Mouse (Mus musculus): ENCODE results near the gene Hivep2.

DNA sequence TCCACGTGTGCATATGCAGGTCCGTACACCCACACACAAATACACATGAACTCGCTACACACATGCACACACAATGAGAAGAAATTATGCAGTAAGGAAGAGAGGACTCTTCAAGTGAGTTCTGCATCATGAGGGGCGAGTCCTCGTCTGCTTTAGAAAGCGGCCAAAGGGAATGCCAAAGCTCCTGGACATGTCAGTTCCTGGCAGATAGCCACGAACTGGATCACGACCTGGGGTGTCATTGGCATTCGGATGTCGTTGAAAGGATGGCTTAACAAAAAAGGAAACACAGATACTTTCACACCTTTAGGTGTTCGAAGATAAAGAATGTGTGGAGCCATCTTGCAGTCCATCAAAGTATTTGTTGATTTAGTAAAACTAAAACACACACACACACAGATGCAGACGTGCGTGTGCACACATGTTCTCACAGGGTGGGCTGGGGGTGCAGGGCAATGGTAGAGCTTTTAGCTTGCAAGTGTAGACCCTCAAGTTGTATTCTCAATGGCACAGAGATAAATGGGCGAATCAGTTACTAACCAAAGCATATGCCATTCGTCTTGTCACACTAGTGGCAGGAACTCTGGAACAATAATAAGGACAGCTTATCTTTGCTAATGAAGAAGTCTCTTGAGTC lies 99.0 kb downstream of the Hivep2 start:
- TF ChIP-seq GATA1 (IDR thresholded peaks at IDR 0.05; ENCODE audit: borderline replicate concordance, low read length) (no peak), FLI1 (IDR thresholded peaks at IDR 0.05; ENCODE audit: low read length) (no peak)
